Mouse (Mus musculus): ENCODE results near the gene Znrd1. TPM values are rescaled to one million over a fixed set of nuclear protein-coding genes. Genes with fewer than 3 reads are reported as not detected.
A peak's percentile ranks its signal among the peaks of the same experiment; 100 is the strongest.

Gene Znrd1
- total and polyA plus RNA-seq, 3 experiments = 6.8 to 154 (median 127) TPM

DNA sequence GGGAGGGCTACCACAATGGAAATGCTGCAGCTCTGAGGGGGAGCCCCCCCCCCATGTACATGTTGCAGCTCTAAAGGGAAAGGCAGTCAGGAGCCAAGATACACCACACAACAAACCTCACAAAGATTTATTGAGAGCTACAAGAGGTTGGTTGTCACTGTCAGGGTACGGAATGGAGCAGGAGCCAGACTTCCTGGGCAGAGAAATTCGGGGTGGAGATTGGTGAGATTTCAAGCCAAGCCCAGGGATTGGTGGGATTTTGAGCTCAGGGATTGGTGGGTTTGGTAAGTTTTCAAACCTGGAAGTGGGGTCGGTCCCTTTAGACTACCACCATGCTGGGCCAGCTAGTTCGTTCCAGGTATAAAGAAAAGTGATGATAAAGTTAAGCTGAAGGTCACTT, 34.9 kb downstream of the Znrd1 start:
- no peaks in the 10 kb centered on the region for H3K9me3 ChIP-seq (replicated peaks)
- no peak overlapping the region for H3K4me3 ChIP-seq (ENCODE audit: low read depth, low read length)
- TF ChIP-seq POLR2AphosphoS5 (IDR thresholded peaks at IDR 0.05; ENCODE audit: insufficient replicate concordance, low read depth, low read length) (no peak), GATA1 (IDR thresholded peaks at IDR 0.05; ENCODE audit: borderline replicate concordance, low read length) (no peak), GATA2 (IDR thresholded peaks at IDR 0.05; ENCODE audit: borderline replicate concordance, low read depth, low read length) (no peak), CTCF (IDR thresholded peaks at IDR 0.05; ENCODE audit: low read depth, low read length) (no peak), TAL1 (conservative IDR thresholded peaks at IDR 0.05; ENCODE audit: low read depth, low read length) (no peak)
- no peaks in the 10 kb centered on the region for H3K36me3 ChIP-seq (replicated peaks)
- no peak for ATAC-seq (ENCODE audit: extremely low read depth, insufficient number of reproducible peaks, low FRiP score, poor library complexity, severe bottlenecking)
- DNase-seq (ENCODE audit: low spot score) = no peak
- no peaks in the 10 kb centered on the region for H3K27me3 ChIP-seq (ENCODE audit: insufficient read depth, low read length)
- peaks cover 3% of the 10 kb centered on the region; the same call in 1 of the 2 replicates for H3K4me1 ChIP-seq (ENCODE audit: insufficient read depth, low read depth, low read length)

DNA sequence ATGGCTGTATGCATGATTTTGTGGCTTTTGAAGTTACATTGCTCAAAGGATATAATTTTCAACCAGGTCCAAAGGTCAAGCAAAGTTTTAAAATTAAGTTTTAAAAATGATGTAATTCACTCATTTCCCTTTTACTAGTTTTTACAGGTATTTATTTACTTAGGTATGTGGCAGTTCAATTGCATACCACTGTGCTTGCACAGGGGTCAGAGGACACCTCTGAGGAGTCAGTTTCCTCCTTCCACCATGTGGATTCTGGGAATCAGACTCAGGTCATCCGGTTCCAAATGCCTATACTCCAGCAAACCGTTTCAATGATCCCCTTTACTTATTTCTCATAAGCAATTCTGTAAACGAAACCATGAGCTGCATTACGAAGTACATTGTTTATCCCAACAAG, 35.6 kb downstream of the Znrd1 start:
- Histone ChIP-seq H3K27me3 (ENCODE audit: insufficient read depth, low read length) (no peaks in the 10 kb centered on the region), H3K4me1 (ENCODE audit: insufficient read depth, low read depth, low read length) (peaks cover 3% of the 10 kb centered on the region; the same call in 1 of the 2 replicates), H3K36me3 (replicated peaks) (no peaks in the 10 kb centered on the region), H3K4me3 (ENCODE audit: low read depth, low read length) (no peak overlapping the region), H3K9me3 (replicated peaks) (no peaks in the 10 kb centered on the region)
- DNase-seq (ENCODE audit: low spot score) = no peak
- ATAC-seq (ENCODE audit: extremely low read depth, insufficient number of reproducible peaks, low FRiP score, poor library complexity, severe bottlenecking) = no peak
- no peak for TF ChIP-seq GATA1 (IDR thresholded peaks at IDR 0.05; ENCODE audit: borderline replicate concordance, low read length)

DNA sequence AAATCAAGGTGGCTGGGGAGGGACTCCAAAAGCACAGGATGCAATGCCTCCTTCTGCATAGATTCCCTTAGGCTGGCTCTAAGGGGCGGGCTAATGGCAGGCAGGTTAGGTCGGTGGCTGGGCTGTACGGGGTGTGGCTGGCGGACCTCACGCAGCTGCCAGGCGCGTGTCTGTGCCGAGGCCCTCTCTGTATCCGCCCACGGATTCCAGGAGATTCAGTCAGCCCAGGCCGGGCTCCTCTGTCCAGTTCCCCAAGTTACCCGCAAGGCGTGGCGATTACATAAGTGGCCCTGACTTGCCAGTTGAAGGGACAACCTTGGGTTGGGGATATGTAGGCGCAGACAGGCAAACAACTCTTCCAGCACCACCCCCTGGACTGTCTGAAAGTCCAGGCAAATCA, 38.1 kb downstream of the Znrd1 start:
- DNase-seq (ENCODE audit: low spot score) = no peak
- TF ChIP-seq CTCF (IDR thresholded peaks at IDR 0.05; ENCODE audit: low read depth, low read length) (no peak), POLR2AphosphoS5 (IDR thresholded peaks at IDR 0.05; ENCODE audit: insufficient replicate concordance, low read depth, low read length) (no peak), GATA1 (IDR thresholded peaks at IDR 0.05; ENCODE audit: borderline replicate concordance, low read length) (no peak), TAL1 (conservative IDR thresholded peaks at IDR 0.05; ENCODE audit: low read depth, low read length) (no peak), GATA2 (IDR thresholded peaks at IDR 0.05; ENCODE audit: borderline replicate concordance, low read depth, low read length) (no peak)

DNA sequence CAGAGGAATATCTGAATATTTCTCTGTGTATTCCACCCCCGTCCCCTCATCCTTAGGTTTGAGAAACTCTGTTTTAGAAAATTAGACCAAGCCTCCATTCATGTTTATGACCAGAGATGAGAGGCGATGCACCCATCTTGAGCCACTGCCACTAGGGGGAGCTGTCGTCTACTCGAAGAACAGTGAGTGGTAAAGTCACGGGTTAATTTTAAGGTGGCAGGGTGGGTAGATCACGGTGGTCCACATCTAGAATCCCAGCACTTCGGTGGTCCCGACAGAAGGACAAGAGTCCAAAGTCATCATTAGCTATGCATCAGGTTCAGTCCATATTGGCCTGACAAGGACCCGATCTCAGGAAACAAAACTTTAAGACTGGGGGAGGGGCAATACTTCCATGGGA, 43.3 kb downstream of the Znrd1 start:
- ATAC-seq (ENCODE audit: extremely low read depth, insufficient number of reproducible peaks, low FRiP score, poor library complexity, severe bottlenecking) (no peak; the same call in 1 of the 2 replicates), DNase-seq (ENCODE audit: low spot score) (no peak)
- no peaks in the 10 kb centered on the region for H3K27me3 ChIP-seq (ENCODE audit: insufficient read depth, low read length)
- H3K36me3 ChIP-seq (replicated peaks) = no peaks in the 10 kb centered on the region
- no peak for TF ChIP-seq GATA1 (IDR thresholded peaks at IDR 0.05; ENCODE audit: borderline replicate concordance, low read length)
- TF ChIP-seq CTCF (IDR thresholded peaks at IDR 0.05; ENCODE audit: low read depth, low read length) = peak; percentile 47; the same call in 1 of the 2 replicates
- no peak for TF ChIP-seq TAL1 (conservative IDR thresholded peaks at IDR 0.05; ENCODE audit: low read depth, low read length)
- no peaks in the 10 kb centered on the region for H3K9me3 ChIP-seq (replicated peaks)
- no peak overlapping the region for H3K4me3 ChIP-seq (ENCODE audit: low read depth, low read length)
- H3K4me1 ChIP-seq (ENCODE audit: insufficient read depth, low read depth, low read length) = peaks cover under 1% of the 10 kb centered on the region; the same call in 1 of the 2 replicates

More for the DNA sequence above, 38.1 kb downstream of the Znrd1 start:
- Histone ChIP-seq H3K27me3 (ENCODE audit: insufficient read depth, low read length) (no peaks in the 10 kb centered on the region), H3K36me3 (replicated peaks) (no peaks in the 10 kb centered on the region), H3K4me1 (ENCODE audit: insufficient read depth, low read depth, low read length) (peaks cover 3% of the 10 kb centered on the region; the same call in 1 of the 2 replicates), H3K9me3 (replicated peaks) (no peaks in the 10 kb centered on the region), H3K4me3 (ENCODE audit: low read depth, low read length) (no peak overlapping the region)
- ATAC-seq (ENCODE audit: extremely low read depth, insufficient number of reproducible peaks, low FRiP score, poor library complexity, severe bottlenecking) = no peak

DNA sequence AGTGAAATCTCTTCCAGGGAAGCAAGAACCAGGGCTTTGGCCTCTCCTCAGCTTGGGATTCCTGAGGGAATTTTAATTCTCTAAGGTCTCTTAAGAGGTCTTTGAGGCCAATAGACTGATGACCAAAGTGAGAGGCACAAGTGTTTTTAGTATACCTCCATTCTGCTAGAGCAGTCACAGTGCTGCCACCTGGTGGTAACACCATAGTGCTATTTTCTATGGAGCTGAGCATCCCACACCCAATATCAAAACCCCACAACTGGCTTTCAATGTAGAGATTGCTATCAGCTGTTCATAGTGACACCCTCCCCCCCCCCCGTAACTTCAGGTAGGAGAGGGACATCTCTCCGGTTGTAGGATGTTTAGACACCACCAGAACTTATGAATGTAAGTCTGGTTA, 44.3 kb downstream of the Znrd1 start:
- Histone ChIP-seq H3K4me1 (ENCODE audit: insufficient read depth, low read depth, low read length) (no peaks in the 10 kb centered on the region), H3K27me3 (ENCODE audit: insufficient read depth, low read length) (no peaks in the 10 kb centered on the region; the same call in 1 of the 2 replicates), H3K4me3 (ENCODE audit: low read depth, low read length) (no peak overlapping the region), H3K9me3 (replicated peaks) (no peaks in the 10 kb centered on the region), H3K36me3 (replicated peaks) (no peaks in the 10 kb centered on the region)
- ATAC-seq (ENCODE audit: extremely low read depth, insufficient number of reproducible peaks, low FRiP score, poor library complexity, severe bottlenecking) (no peak), DNase-seq (ENCODE audit: low spot score) (peak; percentile 44)
- TF ChIP-seq CTCF (IDR thresholded peaks at IDR 0.05; ENCODE audit: low read depth, low read length) (peak; percentile 49; the same call in 1 of the 2 replicates), POLR2AphosphoS5 (IDR thresholded peaks at IDR 0.05; ENCODE audit: insufficient replicate concordance, low read depth, low read length) (no peak)

DNA sequence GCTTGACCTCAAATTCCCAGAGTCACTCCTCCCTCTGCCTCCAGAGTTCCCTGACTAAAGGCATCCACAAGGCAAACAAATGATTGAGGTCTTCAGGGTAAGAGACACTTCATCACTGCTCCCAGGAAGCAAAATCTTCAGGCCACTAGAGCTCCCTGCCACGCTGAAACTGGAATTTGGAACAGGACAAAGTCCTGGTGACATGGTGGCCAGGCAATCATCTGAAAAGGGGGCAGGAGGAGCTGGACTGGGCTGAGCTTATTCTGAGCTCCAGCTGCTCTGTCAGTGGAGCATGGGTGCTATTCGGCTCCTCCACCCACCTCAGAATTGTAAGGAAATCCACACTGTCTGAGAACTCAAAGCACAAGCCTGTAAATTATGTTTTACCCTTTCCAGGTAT, 46.3 kb downstream of the Znrd1 start:
- Histone ChIP-seq H3K27me3 (ENCODE audit: insufficient read depth, low read length) (no peaks in the 10 kb centered on the region; the same call in none of the 2 replicates), H3K4me3 (ENCODE audit: low read depth, low read length) (no peak overlapping the region), H3K4me1 (ENCODE audit: insufficient read depth, low read depth, low read length) (no peaks in the 10 kb centered on the region), H3K36me3 (replicated peaks) (no peaks in the 10 kb centered on the region), H3K9me3 (replicated peaks) (no peaks in the 10 kb centered on the region)
- ATAC-seq (ENCODE audit: extremely low read depth, insufficient number of reproducible peaks, low FRiP score, poor library complexity, severe bottlenecking) (no peak), DNase-seq (ENCODE audit: low spot score) (no peak)
- TF ChIP-seq GATA2 (IDR thresholded peaks at IDR 0.05; ENCODE audit: borderline replicate concordance, low read depth, low read length) (no peak), GATA1 (IDR thresholded peaks at IDR 0.05; ENCODE audit: borderline replicate concordance, low read length) (no peak), CTCF (IDR thresholded peaks at IDR 0.05; ENCODE audit: low read depth, low read length) (no peak), POLR2AphosphoS5 (IDR thresholded peaks at IDR 0.05; ENCODE audit: insufficient replicate concordance, low read depth, low read length) (no peak), TAL1 (conservative IDR thresholded peaks at IDR 0.05; ENCODE audit: low read depth, low read length) (no peak)

DNA sequence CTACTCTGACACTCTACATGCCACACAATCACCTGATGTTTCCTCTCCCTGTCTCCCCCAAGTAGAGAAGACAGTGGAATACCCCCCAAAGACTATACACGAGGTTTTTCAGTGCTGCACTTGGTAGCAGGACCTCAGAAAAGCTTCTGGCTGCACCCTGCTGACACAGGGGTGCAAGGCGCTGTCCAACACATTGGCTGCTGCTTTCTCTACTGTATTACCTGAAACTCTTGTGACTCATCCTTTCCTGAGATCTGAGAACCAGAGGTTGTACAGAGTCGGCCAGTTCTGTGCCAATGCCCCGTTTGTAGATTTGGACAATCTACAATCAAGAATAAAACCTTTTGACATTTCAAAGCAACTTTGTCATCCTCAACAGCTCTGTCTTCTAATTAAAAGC, 48.6 kb downstream of the Znrd1 start:
- DNase-seq (ENCODE audit: low spot score) = no peak

More for the DNA sequence above, 48.6 kb downstream of the Znrd1 start:
- no peaks in the 10 kb centered on the region; the same call in none of the 2 replicates for H3K27me3 ChIP-seq (ENCODE audit: insufficient read depth, low read length)
- H3K4me1 ChIP-seq (ENCODE audit: insufficient read depth, low read depth, low read length) = no peaks in the 10 kb centered on the region
- no peaks in the 10 kb centered on the region for H3K9me3 ChIP-seq (replicated peaks)
- no peak for ATAC-seq (ENCODE audit: extremely low read depth, insufficient number of reproducible peaks, low FRiP score, poor library complexity, severe bottlenecking)
- no peak for TF ChIP-seq POLR2AphosphoS5 (IDR thresholded peaks at IDR 0.05; ENCODE audit: insufficient replicate concordance, low read depth, low read length)
- H3K36me3 ChIP-seq (replicated peaks) = no peaks in the 10 kb centered on the region
- no peak overlapping the region for H3K4me3 ChIP-seq (ENCODE audit: low read depth, low read length)
